In the genomic region with DNA sequence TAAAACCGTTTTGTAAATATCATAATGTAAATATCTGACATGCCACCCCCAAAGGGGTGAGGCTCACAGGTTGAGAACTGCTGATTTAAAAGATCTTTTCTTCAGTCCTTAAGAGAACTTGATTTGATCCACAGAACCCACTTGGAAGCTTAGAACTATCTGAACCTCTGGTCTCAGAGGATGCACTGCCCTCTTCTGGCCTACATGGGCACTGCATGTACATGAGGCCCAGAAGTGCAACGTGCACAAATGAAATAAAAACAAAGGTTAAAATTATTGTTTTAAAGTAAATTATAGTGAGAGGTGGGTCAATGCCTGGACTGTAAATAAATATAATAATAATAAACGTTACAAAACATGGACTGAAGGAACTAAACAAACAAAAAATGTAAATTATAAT, we compare ENCODE assay signal across 8 mouse cellular contexts.
DNase-seq lines count a peak whose midpoint lies in the region; ATAC-seq and TF ChIP-seq lines count a peak whose summit lies in the region.

No protein-coding gene starts in this region.

- H3K4me1 ChIP-seq in hindbrain, postnatal 0 days (ENCODE audit: insufficient read depth, low read length): no peaks in the 10 kb centered on the region
- H3K4me1 ChIP-seq in hindbrain, embryonic 12.5 days: 0 out of 2 replicates have a peak, but pooled peaks cover 4% of the 10 kb centered on the region
- H3K4me1 ChIP-seq in ES-Bruce4 (ENCODE audit: control insufficient read depth, insufficient read depth, low read length): no peaks in the 10 kb centered on the region
- no peaks in the 10 kb centered on the region for H3K4me1 ChIP-seq in small intestine, adult 2 months (ENCODE audit: control insufficient read depth, insufficient read depth, insufficient read length, low read length)

- no peak overlapping the region for H3K4me2 ChIP-seq in hindbrain, postnatal 0 days (ENCODE audit: low read depth, low read length)
- H3K4me2 ChIP-seq in hindbrain, embryonic 12.5 days (replicated peaks): no peak overlapping the region

- no peak overlapping the region for H3K4me3 ChIP-seq in hindbrain, postnatal 0 days (ENCODE audit: low read length)
- H3K4me3 ChIP-seq in hindbrain, embryonic 12.5 days: no peak overlapping the region
- H3K4me3 ChIP-seq in ES-Bruce4 (ENCODE audit: low read depth, low read length): no peak overlapping the region
- no peak overlapping the region for H3K4me3 ChIP-seq in small intestine, adult 2 months (ENCODE audit: low read depth, low read length)

- WGBS in hindbrain, postnatal 0 days: 64% methylated on average over 3 of the region's 3 CpGs
- 59% methylated on average over 3 of the region's 3 CpGs for WGBS in hindbrain, embryonic 12.5 days
- WGBS in small intestine, adult 2 months: 55% methylated on average over 3 of the region's 3 CpGs

- H3K36me3 ChIP-seq in hindbrain, postnatal 0 days (ENCODE audit: insufficient read depth, low read length): no peaks in the 10 kb centered on the region
- no peaks in the 10 kb centered on the region for H3K36me3 ChIP-seq in hindbrain, embryonic 12.5 days
- H3K36me3 ChIP-seq in ES-Bruce4 (ENCODE audit: control insufficient read depth, insufficient read depth, low read length, poor library complexity, severe bottlenecking): no peaks in the 10 kb centered on the region
- no peaks in the 10 kb centered on the region for H3K36me3 ChIP-seq in small intestine, adult 2 months (ENCODE audit: control insufficient read depth, insufficient read depth, low read length)

- no peak for TF ChIP-seq POLR2A in ES-Bruce4 (IDR thresholded peaks at IDR 0.05; ENCODE audit: insufficient read depth, low read length)
- TF ChIP-seq POLR2A in small intestine, adult 2 months (IDR thresholded peaks at IDR 0.05; ENCODE audit: low read depth, low read length): no peak

- H3K9ac ChIP-seq in hindbrain, postnatal 0 days (replicated peaks; ENCODE audit: low read length): no peak overlapping the region
- H3K9ac ChIP-seq in hindbrain, embryonic 12.5 days: no peak overlapping the region
- no peak overlapping the region for H3K9ac ChIP-seq in ES-Bruce4 (ENCODE audit: low read depth, poor library complexity, severe bottlenecking)

- peak; percentile 61 for TF ChIP-seq CTCF in hindbrain, postnatal 0 days (IDR thresholded peaks at IDR 0.05; ENCODE audit: low read depth)
- TF ChIP-seq CTCF in ES-Bruce4 (IDR thresholded peaks at IDR 0.05; ENCODE audit: low read depth, low read length): peak; percentile 64
- TF ChIP-seq CTCF in small intestine, adult 2 months (IDR thresholded peaks at IDR 0.05; ENCODE audit: extremely low read depth, insufficient read length, insufficient replicate concordance, low read depth, low read length): peak; percentile 44; the same call in 1 of the 2 replicates

- ATAC-seq in hindbrain, postnatal 0 days: no peak
- no peak for ATAC-seq in hindbrain, embryonic 12.5 days (ENCODE audit: low FRiP score)

- H3K27ac ChIP-seq in hindbrain, postnatal 0 days: no peak overlapping the region
- no peak overlapping the region for H3K27ac ChIP-seq in hindbrain, embryonic 12.5 days
- H3K27ac ChIP-seq in ES-Bruce4 (ENCODE audit: insufficient read depth, low read length): no peak overlapping the region
- H3K27ac ChIP-seq in small intestine, adult 2 months (ENCODE audit: insufficient read depth, low read depth, low read length): no peak overlapping the region

- H3K9me3 ChIP-seq in hindbrain, postnatal 0 days (ENCODE audit: low read length): no peaks in the 10 kb centered on the region
- H3K9me3 ChIP-seq in hindbrain, embryonic 12.5 days (replicated peaks): no peaks in the 10 kb centered on the region
- H3K9me3 ChIP-seq in ES-Bruce4 (replicated peaks; ENCODE audit: control insufficient read depth, insufficient read depth, low read length, poor library complexity, severe bottlenecking): no peaks in the 10 kb centered on the region

- no peak for TF ChIP-seq EP300 in ES-Bruce4 (IDR thresholded peaks at IDR 0.05; ENCODE audit: insufficient read depth, low read depth, low read length)

- peak; percentile 29 for DNase-seq in hindbrain, postnatal 0 days (ENCODE audit: low spot score)
- DNase-seq in adrenal gland, postnatal 36 days: peak; percentile 39 to 44
- peak; percentile 27 for DNase-seq in forelimb bud, embryonic 11.5 days (ENCODE audit: low read depth, low spot score)
- DNase-seq in natural killer cell, adult 2 months (ENCODE audit: low spot score in 2 of 2): no peak
- DNase-seq in right cerebral cortex, adult 2 months (ENCODE audit: low spot score in 2 of 2): no peak

- no peaks in the 10 kb centered on the region for H3K27me3 ChIP-seq in hindbrain, postnatal 0 days (ENCODE audit: insufficient read depth, low read length)
- H3K27me3 ChIP-seq in hindbrain, embryonic 12.5 days: no peaks in the 10 kb centered on the region
- no peaks in the 10 kb centered on the region; the same call in 1 of the 2 replicates for H3K27me3 ChIP-seq in ES-Bruce4 (ENCODE audit: control insufficient read depth, insufficient read depth, low read length, poor library complexity, severe bottlenecking)
- no peaks in the 10 kb centered on the region for H3K27me3 ChIP-seq in small intestine, adult 2 months (ENCODE audit: control insufficient read depth, insufficient read depth, low read length)

Comparison
In these comparisons a context has a peak if more than half of its experiments do, and no peak if none do; other contexts are left out.
1. DNase-seq: peak in hindbrain, postnatal 0 days (single experiment), adrenal gland, postnatal 36 days (2 of 2) and forelimb bud, embryonic 11.5 days (single experiment); none in natural killer cell, adult 2 months (0 of 2) and right cerebral cortex, adult 2 months (0 of 2).
2. Peak in every context shown above with its lines, with median percentiles within 50 percentile points of each other: CTCF ChIP-seq.